Mouse (Mus musculus) liver, adult 2 months (tissue): Measurements from ENCODE around the gene Abcg2. TPM values are rescaled to one million over a fixed set of nuclear protein-coding genes. Genes with fewer than 3 reads are reported as not detected.
A peak's percentile ranks its signal among the peaks of the same experiment; 100 is the strongest.
"Not testable (repeated sequence)": the region's sequence is repeated elsewhere in the genome, so short reads cannot be mapped to it uniquely, and the experiment has no call there.

Experiments used
- DNase-seq: peaks from one replicate; pipeline ENCODE4 v3.0.0-alpha.2; 2011; ENCODE audit warnings: low read depth, low spot score; ENCODE audit errors: extremely low read depth
- H3K27ac ChIP-seq: fragments of 200-500 bp; replicated peaks from 2 replicates; pipeline ENCODE4 v1.5.1; 2012; ENCODE audit warnings: low read depth, mild to moderate bottlenecking, control low read depth, inconsistent platforms, low read length; ENCODE audit not compliant: insufficient read depth
- H3K27me3 ChIP-seq: fragments of 200-500 bp; 2 replicates; pipeline ENCODE4 v1.6.1; 2012; ENCODE audit warnings: mild to moderate bottlenecking, moderate library complexity, low read length, inconsistent platforms; ENCODE audit not compliant: control insufficient read depth, insufficient read depth
- H3K36me3 ChIP-seq: fragments of 200-500 bp; 2 replicates; pipeline ENCODE4 v1.6.1; 2012; ENCODE audit warnings: low read length, inconsistent platforms; ENCODE audit not compliant: control insufficient read depth, insufficient read depth
- H3K4me1 ChIP-seq: fragments of 200-500 bp; 2 replicates; pipeline ENCODE4 v1.6.1; 2011; ENCODE audit warnings: low read length; ENCODE audit not compliant: control insufficient read depth, insufficient read depth
- H3K4me3 ChIP-seq: fragments of 200-500 bp; 2 replicates; pipeline ENCODE4 v1.5.1; 2011; ENCODE audit warnings: low read depth, mild to moderate bottlenecking, control low read depth, low read length, moderate library complexity; ENCODE audit not compliant: insufficient read depth
- H3K79me2 ChIP-seq: fragments of 200-500 bp; 2 replicates; pipeline ENCODE4 v1.6.1; 2012; ENCODE audit warnings: inconsistent platforms, mild to moderate bottlenecking, low read length, moderate library complexity; ENCODE audit not compliant: control insufficient read depth, insufficient read depth
- H3K9ac ChIP-seq: fragments of 200-500 bp; 2 replicates; pipeline ENCODE4 v1.6.1; 2012; ENCODE audit warnings: low read depth, mild to moderate bottlenecking, control low read depth, inconsistent platforms, low read length
- CTCF ChIP-seq: fragments of 200-500 bp; IDR thresholded peaks from 2 replicates; pipeline ENCODE4 v1.5.1; 2011; ENCODE audit warnings: low read depth, low read length, control low read depth
- POLR2A ChIP-seq: fragments of 200-500 bp; IDR thresholded peaks from 2 replicates; pipeline ENCODE4 v1.6.1; 2011; ENCODE audit warnings: low read length, control low read depth; ENCODE audit not compliant: insufficient read depth; ENCODE audit errors: extremely low read depth
- WGBS: fragments of 180-500 bp; shearing (Covaris S2); methylation state at CpG from one replicate; pipeline ENCODE4 v1.1.7; 2018; 5-methylcytosine and 5-hydroxymethylcytosine counted together
- polyA plus RNA-seq: library from polyadenylated mRNA; depleted of rRNA; stranded (reverse); fragments of >200 nt; gene quantifications from 2 replicates; pipeline ENCODE4 v1.2.3, GENCODE M21; 2012
- total RNA-seq: library from RNA; depleted of rRNA; stranded (reverse); fragments of >200 nt; gene quantifications from 2 replicates; pipeline ENCODE4 v1.2.3, GENCODE M21; 2014

The Abcg2 gene
- total and polyA plus RNA-seq, 2 experiments = 14.4 to 74.3 TPM

DNA sequence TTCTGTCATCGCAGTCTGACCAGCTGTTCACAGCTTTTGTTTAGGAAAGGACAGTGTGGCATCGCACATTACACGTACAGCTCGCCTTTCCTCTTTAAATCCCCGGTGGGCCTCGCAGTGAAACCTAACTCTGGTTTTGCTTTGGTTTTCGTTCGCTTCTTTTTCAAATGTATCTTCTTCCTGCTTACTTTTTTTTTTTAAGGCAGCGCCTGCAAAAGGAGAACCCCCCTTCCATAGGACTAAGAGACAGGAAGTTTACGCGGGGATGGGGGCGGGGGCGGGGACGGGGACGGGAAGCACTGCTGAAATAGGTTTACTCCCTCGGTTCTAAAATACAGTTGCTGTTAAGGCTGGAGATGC is 12.0 kb downstream of the Abcg2 start:
- no peak for TF ChIP-seq POLR2A
- no peak for TF ChIP-seq CTCF
- H3K4me1 ChIP-seq = peaks cover 2% of the 10 kb centered on the region; the same call in 1 of the 2 replicates
- peak overlapping the region; percentile 38 for H3K4me3 ChIP-seq
- H3K36me3 ChIP-seq = no peaks in the 10 kb centered on the region
- H3K9ac ChIP-seq = peak overlapping the region; percentile 54
- no peak for DNase-seq
- WGBS = 20% methylated on average over 16 of the region's 16 CpGs
- peak overlapping the region; percentile 55 for H3K27ac ChIP-seq
- H3K79me2 ChIP-seq = no peaks in the 10 kb centered on the region
- H3K27me3 ChIP-seq = no peaks in the 10 kb centered on the region

DNA sequence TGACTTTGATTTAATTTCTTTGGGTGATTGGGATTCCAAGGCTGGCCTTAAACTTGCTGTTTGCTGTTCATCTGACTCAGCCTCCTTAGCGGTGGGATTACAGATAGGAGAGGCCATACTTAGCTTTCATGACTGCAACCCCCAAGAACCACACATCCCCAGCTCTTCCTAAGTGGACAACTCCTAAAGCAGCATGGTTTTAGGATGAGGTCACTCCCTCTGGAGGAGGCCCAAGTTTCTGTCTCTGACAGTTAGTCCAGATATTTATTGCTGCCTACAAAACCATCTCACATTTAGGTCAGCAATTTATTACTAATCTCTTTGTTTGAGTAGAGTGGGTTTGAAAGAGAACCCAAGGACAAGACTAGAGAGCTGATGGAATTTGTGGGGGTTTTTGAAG is 17.8 kb downstream of the Abcg2 start:
- not testable (repeated sequence) for DNase-seq, H3K9ac ChIP-seq, H3K36me3 ChIP-seq, H3K27me3 ChIP-seq, H3K27ac ChIP-seq, H3K4me1 ChIP-seq, H3K79me2 ChIP-seq, H3K4me3 ChIP-seq
- WGBS = 76% methylated on average over 1 of the region's 1 CpGs

DNA sequence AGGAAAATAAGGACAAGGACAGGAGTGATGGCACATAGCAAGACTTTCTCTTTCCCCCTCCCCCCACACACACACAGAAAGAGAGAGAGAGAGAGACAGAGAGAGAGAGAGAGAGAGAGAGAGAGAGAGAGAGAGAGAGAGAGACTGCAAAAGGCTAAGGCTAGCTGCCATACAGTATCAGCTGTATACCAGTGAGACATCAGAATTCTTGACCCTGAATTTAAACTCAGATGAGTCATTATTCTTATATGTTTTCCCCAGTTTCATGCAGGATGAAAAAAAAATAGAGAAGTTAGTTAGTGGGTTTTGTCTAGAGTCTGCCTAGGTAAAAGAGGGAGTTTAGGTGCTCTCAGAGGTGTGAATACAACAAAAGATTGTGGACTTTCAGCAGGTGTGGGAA is 18.7 kb downstream of the Abcg2 start:
- DNase-seq, H3K79me2 ChIP-seq, H3K27me3 ChIP-seq, H3K4me3 ChIP-seq, H3K36me3 ChIP-seq, H3K4me1 ChIP-seq, H3K9ac ChIP-seq, H3K27ac ChIP-seq: not testable (repeated sequence)

DNA sequence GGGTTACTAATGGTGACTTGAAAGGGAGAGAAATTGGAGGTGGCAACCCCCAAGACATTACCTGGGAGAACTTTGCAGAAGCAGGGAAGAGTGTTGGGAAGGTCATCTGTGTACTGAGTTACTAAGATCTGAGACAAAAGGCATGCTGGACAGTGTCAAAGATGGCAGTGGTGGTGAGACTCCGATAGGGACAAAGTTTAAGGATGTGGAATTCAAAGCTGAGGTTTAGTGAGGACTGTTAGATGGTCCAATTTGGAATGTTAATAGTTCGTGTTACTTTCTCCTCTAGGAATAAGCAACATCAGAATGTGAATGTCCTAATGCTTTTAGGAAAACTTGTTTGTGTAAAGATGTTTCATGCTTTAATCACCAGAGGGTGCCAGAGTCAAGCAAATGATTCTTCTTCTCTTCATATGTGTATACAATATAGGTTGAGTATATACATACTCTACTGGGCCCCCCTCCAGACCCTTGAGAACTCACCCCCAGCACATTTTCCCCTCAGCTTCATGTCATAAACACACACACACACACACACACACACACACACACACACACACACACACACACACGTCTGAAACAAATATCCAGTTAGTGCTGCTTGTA is 19.3 kb downstream of the Abcg2 start:
- H3K27me3 ChIP-seq, H3K79me2 ChIP-seq, H3K4me3 ChIP-seq, H3K27ac ChIP-seq, H3K36me3 ChIP-seq, H3K9ac ChIP-seq, H3K4me1 ChIP-seq: not testable (repeated sequence)
- 66% methylated on average over 3 of the region's 3 CpGs for WGBS
- peak; percentile 30; the same call in 1 of the 2 replicates for TF ChIP-seq CTCF
- DNase-seq = peak; percentile 37

DNA sequence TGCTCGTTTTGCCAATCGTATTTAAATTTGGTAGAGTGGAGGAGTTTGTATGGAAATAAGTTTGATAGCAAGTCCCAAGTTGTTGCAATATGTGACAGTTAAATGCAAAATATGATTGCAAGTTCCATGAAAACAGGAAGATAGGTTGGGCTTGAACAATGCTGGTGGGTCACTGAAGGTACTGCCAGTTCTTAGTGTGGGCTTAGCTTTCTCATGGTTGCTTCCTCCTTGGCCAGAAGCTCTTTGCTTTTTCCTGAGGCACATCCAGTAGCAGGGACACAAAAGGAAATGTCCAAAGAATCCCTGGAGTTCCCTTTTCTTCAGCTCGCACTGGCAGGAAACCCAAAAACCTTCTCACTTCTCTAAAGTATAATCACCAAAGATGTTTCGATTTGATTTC is 22.3 kb downstream of the Abcg2 start:
- H3K79me2 ChIP-seq = no peaks in the 10 kb centered on the region
- no peaks in the 10 kb centered on the region for H3K27me3 ChIP-seq
- H3K36me3 ChIP-seq = no peaks in the 10 kb centered on the region
- TF ChIP-seq CTCF = no peak
- no peak for TF ChIP-seq POLR2A
- H3K9ac ChIP-seq = no peak overlapping the region
- H3K27ac ChIP-seq = no peak overlapping the region
- H3K4me1 ChIP-seq = no peaks in the 10 kb centered on the region
- WGBS = 81% methylated on average over 4 of the region's 4 CpGs
- no peak for DNase-seq
- H3K4me3 ChIP-seq = no peak overlapping the region

DNA sequence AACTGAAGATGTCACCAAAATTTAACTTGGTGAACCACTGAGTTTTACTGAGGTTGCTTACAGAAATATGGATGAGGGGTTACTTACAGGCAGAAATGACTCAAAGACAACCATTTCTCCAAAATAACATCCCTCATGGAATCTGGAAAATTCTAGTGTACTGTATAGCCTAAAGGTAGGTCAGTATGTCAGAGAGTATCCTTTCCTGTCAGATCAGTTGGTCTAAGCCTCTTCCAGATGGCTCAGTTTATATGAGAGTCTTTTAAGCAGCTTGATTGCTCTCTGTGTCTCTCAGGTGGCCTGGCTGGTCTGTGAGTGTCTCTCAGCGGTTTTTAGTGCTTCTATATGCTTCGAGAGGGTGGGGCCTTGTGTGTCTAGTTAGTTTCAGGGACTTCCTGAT is 24.1 kb downstream of the Abcg2 start:
- H3K4me1 ChIP-seq = no peaks in the 10 kb centered on the region; the same call in 1 of the 2 replicates
- no peak overlapping the region for H3K27ac ChIP-seq
- H3K9ac ChIP-seq = no peak overlapping the region
- no peak for DNase-seq
- no peaks in the 10 kb centered on the region for H3K36me3 ChIP-seq
- TF ChIP-seq CTCF (no peak), POLR2A (no peak)
- no peak overlapping the region for H3K4me3 ChIP-seq
- WGBS = 78% methylated on average over 2 of the region's 2 CpGs
- H3K79me2 ChIP-seq = no peaks in the 10 kb centered on the region
- H3K27me3 ChIP-seq = no peaks in the 10 kb centered on the region
